Mouse (Mus musculus) bone marrow, adult 2 months (tissue): ENCODE results near the gene Dmpk.

Experiments
- CTCF ChIP-seq: fragments of 200-500 bp; IDR thresholded peaks from 2 replicates; pipeline ENCODE4 v1.5.1; 2011; ENCODE audit warnings: low read length, control low read depth; ENCODE audit not compliant: control insufficient read depth, insufficient read depth
- POLR2A ChIP-seq: fragments of 200-500 bp; IDR thresholded peaks from 2 replicates; pipeline ENCODE4 v1.6.1; 2011; ENCODE audit warnings: low read depth, mild to moderate bottlenecking, control low read depth, low read length, borderline replicate concordance; ENCODE audit not compliant: control insufficient read depth

- TF ChIP-seq POLR2A, result no peak
- no peak for TF ChIP-seq CTCF
Measured at GRCm38 (mm10) chr7:19065896-19066295, 17.8 kb upstream of the Dmpk start.
